Mouse (Mus musculus) midbrain, embryonic 11.5 days (tissue): ENCODE measurements around the gene Fermt1. TPM values are rescaled to one million over a fixed set of nuclear protein-coding genes. Genes with fewer than 3 reads are reported as not detected.
A peak's percentile ranks its signal among the peaks of the same experiment; 100 is the strongest.

Source experiments
- ATAC-seq: fragments of 200-750 bp; cut with Nextera tagmentation; 2 replicates; pipeline ENCODE4 v1.8.0; 2017; ENCODE audit warnings: moderate TSS enrichment, moderate library complexity; ENCODE audit not compliant: low FRiP score
- DNase-seq: peaks from one replicate; pipeline ENCODE4 v3.0.0; 2015; ENCODE audit warnings: low spot score; ENCODE audit errors: missing footprints
- H3K27ac ChIP-seq: fragments of 300-500 bp; sonication (generic); 2 replicates; pipeline ENCODE4 v1.5.1; 2014; ENCODE audit warnings: low read depth, low read length
- H3K27me3 ChIP-seq: fragments of 300-500 bp; sonication (generic); 2 replicates; pipeline ENCODE4 v1.6.1; 2014; ENCODE audit warnings: mild to moderate bottlenecking, low read length, moderate library complexity, mixed read lengths; ENCODE audit not compliant: control insufficient read depth, insufficient read depth
- H3K36me3 ChIP-seq: fragments of 300-500 bp; sonication (generic); 2 replicates; pipeline ENCODE4 v1.6.1; 2014; ENCODE audit warnings: mild to moderate bottlenecking, low read length, moderate library complexity, mixed read lengths; ENCODE audit not compliant: control insufficient read depth, insufficient read depth
- H3K4me1 ChIP-seq: fragments of 300-500 bp; sonication (generic); 2 replicates; pipeline ENCODE4 v1.6.1; 2014; ENCODE audit warnings: low read length; ENCODE audit not compliant: control insufficient read depth, insufficient read depth
- H3K4me2 ChIP-seq: fragments of 300-500 bp; sonication (generic); 2 replicates; pipeline ENCODE4 v1.6.1; 2014; ENCODE audit warnings: mild to moderate bottlenecking, moderate library complexity
- H3K4me3 ChIP-seq: fragments of 300-500 bp; sonication (generic); 2 replicates; pipeline ENCODE4 v1.5.1; 2014; ENCODE audit warnings: low read depth, low read length
- H3K9ac ChIP-seq: fragments of 300-500 bp; sonication (generic); 2 replicates; pipeline ENCODE4 v1.6.1; 2014; ENCODE audit warnings: low read length
- H3K9me3 ChIP-seq: fragments of 300-500 bp; sonication (generic); 2 replicates; pipeline ENCODE4 v1.6.1; 2016; ENCODE audit warnings: low read length; ENCODE audit not compliant: control insufficient read depth
- WGBS: fragments of 180-500 bp; shearing (Covaris S2); extraction: QIAGEN DNeasy Blood & Tissue Kit; methylation state at CpG from one replicate; pipeline ENCODE4 v1.1.7; 2014; 5-methylcytosine and 5-hydroxymethylcytosine counted together
- polyA plus RNA-seq: library from polyadenylated mRNA; unstranded; fragments of >200 nt; fragmentation: Nextera tagmentation; extraction: Ambion mirVana; gene quantifications from 2 replicates; pipeline ENCODE4 v1.2.1, GENCODE M21; 2014

Fermt1 gene
- polyA plus RNA-seq, 1 experiment from 2014 or later: 1.4 TPM

DNA sequence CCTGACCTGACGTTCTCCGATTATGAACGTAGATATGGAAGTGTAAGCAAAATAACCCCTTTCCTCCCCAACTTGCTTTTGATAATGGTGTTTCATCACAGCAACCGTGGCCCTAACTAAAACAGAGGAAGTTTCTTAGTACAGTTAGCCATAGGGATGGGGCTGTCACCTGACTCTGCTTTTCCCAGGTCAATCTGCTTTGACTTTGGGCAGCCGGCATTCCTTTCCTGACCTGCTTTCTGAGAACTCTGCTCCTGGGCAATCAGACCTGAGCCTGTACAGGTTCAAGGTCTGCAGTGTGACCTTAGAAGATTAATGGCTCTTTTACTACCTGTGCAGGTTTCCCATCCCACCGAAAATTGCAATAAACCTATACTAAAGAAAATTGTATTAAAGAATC, 1.3 kb upstream of the Fermt1 start:
- Histone ChIP-seq H3K9ac (no peak overlapping the region), H3K9me3 (no peaks in the 10 kb centered on the region), H3K27me3 (peaks cover 36% of the 10 kb centered on the region), H3K27ac (no peak overlapping the region), H3K4me2 (no peak overlapping the region), H3K4me3 (no peak overlapping the region), H3K36me3 (no peaks in the 10 kb centered on the region), H3K4me1 (peaks cover 7% of the 10 kb centered on the region)
- DNase-seq: no peak
- no peak for ATAC-seq
- WGBS: 77% methylated on average over 6 of the region's 6 CpGs

- peak overlapping the region; percentile 35 for H3K4me3 ChIP-seq
- no peaks in the 10 kb centered on the region for H3K36me3 ChIP-seq
- DNase-seq (peak; percentile 90), ATAC-seq (no peak; the same call in 1 of the 2 replicates)
- H3K9ac ChIP-seq: peak overlapping the region; percentile 44; the same call in 1 of the 2 replicates
- peaks cover 7% of the 10 kb centered on the region for H3K4me1 ChIP-seq
- peaks cover 36% of the 10 kb centered on the region for H3K27me3 ChIP-seq
- 7% methylated on average over 24 of the region's 24 CpGs for WGBS
- H3K4me2 ChIP-seq: peak overlapping the region; percentile 53
- no peaks in the 10 kb centered on the region for H3K9me3 ChIP-seq
- no peak overlapping the region for H3K27ac ChIP-seq
Observed at GRCm38 (mm10) chr2:132944711-132945325, 888 bp downstream of the Fermt1 start.

- ATAC-seq (no peak), DNase-seq (no peak)
- WGBS: 42% methylated on average over 13 of the region's 13 CpGs
- H3K4me3 ChIP-seq: no peak overlapping the region
- H3K4me2 ChIP-seq: no peak overlapping the region
- no peaks in the 10 kb centered on the region for H3K9me3 ChIP-seq
- no peak overlapping the region for H3K9ac ChIP-seq
- H3K4me1 ChIP-seq: peaks cover 7% of the 10 kb centered on the region
- H3K36me3 ChIP-seq: no peaks in the 10 kb centered on the region
- no peak overlapping the region for H3K27ac ChIP-seq
- peaks cover 36% of the 10 kb centered on the region for H3K27me3 ChIP-seq
Observed at GRCm38 (mm10) chr2:132943997-132944396, 1.7 kb downstream of the Fermt1 start.

- DNase-seq: no peak
- Histone ChIP-seq H3K4me3 (no peak overlapping the region), H3K27me3 (peaks cover 36% of the 10 kb centered on the region), H3K27ac (no peak overlapping the region), H3K9me3 (no peaks in the 10 kb centered on the region), H3K9ac (no peak overlapping the region), H3K4me1 (peaks cover 7% of the 10 kb centered on the region), H3K4me2 (no peak overlapping the region), H3K36me3 (no peaks in the 10 kb centered on the region)
- 58% methylated on average over 9 of the region's 9 CpGs for WGBS
- ATAC-seq: no peak
Observed at GRCm38 (mm10) chr2:132943596-132943995, 2.1 kb downstream of the Fermt1 start.

DNA sequence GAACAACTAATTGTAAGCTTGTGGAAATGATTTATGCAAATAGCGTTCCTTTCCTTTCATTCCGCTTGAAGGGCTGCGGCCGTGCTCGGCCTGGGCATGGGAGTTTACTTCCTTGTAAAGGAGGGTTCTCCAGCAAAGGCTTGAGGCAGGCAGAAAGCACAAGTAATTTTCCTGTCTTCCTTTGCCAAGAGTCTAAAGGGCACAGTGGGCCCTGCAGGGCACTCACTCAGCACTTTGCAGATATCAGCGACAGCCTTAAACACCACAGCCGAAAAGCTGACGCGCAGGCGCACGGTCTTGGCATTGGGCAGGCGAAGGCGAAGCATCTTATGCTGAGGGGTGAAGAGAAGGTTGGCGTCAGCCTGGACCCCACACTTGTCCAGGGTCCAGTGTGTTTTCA, 6.7 kb downstream of the Fermt1 start:
- ATAC-seq (no peak), DNase-seq (no peak)
- Histone ChIP-seq H3K4me1 (no peaks in the 10 kb centered on the region), H3K27me3 (peaks cover 8% of the 10 kb centered on the region), H3K9ac (no peak overlapping the region), H3K27ac (no peak overlapping the region), H3K4me3 (no peak overlapping the region), H3K4me2 (no peak overlapping the region), H3K9me3 (no peaks in the 10 kb centered on the region), H3K36me3 (no peaks in the 10 kb centered on the region)
- WGBS: 88% methylated on average over 14 of the region's 14 CpGs

GRCm38 (mm10) chr2:132936176-132936575, 9.5 kb downstream of the Fermt1 start:
- no peak overlapping the region for H3K4me3 ChIP-seq
- H3K27ac ChIP-seq: no peak overlapping the region
- 89% methylated on average over 4 of the region's 4 CpGs for WGBS
- H3K4me2 ChIP-seq: no peak overlapping the region
- H3K4me1 ChIP-seq: no peaks in the 10 kb centered on the region
- H3K9me3 ChIP-seq: no peaks in the 10 kb centered on the region
- no peaks in the 10 kb centered on the region for H3K36me3 ChIP-seq
- no peak overlapping the region for H3K9ac ChIP-seq
- DNase-seq: no peak
- no peaks in the 10 kb centered on the region for H3K27me3 ChIP-seq
- ATAC-seq: no peak

GRCm38 (mm10) chr2:132934711-132935110, 11.0 kb downstream of the Fermt1 start:
- ATAC-seq (no peak), DNase-seq (no peak)
- H3K4me1 ChIP-seq: no peaks in the 10 kb centered on the region
- H3K36me3 ChIP-seq: no peaks in the 10 kb centered on the region
- no peaks in the 10 kb centered on the region for H3K9me3 ChIP-seq
- H3K27me3 ChIP-seq: no peaks in the 10 kb centered on the region
- no peak overlapping the region for H3K4me2 ChIP-seq
- H3K27ac ChIP-seq: no peak overlapping the region
- 90% methylated on average over 4 of the region's 4 CpGs for WGBS
- H3K9ac ChIP-seq: no peak overlapping the region
- H3K4me3 ChIP-seq: no peak overlapping the region

DNA sequence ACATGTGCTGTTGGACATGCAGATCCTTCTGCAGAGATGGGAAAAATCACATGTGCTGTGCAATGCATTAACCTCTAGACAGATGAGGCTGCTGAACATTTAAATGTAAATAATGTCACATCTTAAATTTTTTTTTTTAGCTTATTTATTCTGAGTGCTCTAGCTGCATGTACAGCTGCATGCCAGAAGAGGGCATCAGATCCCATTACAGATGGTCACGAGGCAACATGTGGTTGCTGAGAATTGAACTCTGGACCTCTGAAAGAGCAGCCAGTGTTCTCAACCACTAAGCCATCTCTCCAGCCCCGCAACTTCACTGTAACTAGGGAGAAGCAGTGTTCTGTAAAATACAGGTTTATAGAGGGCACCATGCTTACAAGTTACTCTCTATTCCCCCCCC, 11.6 kb downstream of the Fermt1 start:
- Histone ChIP-seq H3K9ac (no peak overlapping the region), H3K4me2 (no peak overlapping the region), H3K4me1 (no peaks in the 10 kb centered on the region), H3K9me3 (no peaks in the 10 kb centered on the region), H3K27ac (no peak overlapping the region), H3K27me3 (no peaks in the 10 kb centered on the region), H3K4me3 (no peak overlapping the region), H3K36me3 (no peaks in the 10 kb centered on the region)
- DNase-seq (no peak), ATAC-seq (no peak)
- WGBS: 76% methylated on average over 2 of the region's 2 CpGs

GRCm38 (mm10) chr2:132928999-132929398, 16.7 kb downstream of the Fermt1 start:
- no peak for ATAC-seq
- H3K4me1 ChIP-seq: no peaks in the 10 kb centered on the region
- H3K9me3 ChIP-seq: no peaks in the 10 kb centered on the region
- no peak overlapping the region for H3K4me2 ChIP-seq
- H3K4me3 ChIP-seq: no peak overlapping the region
- H3K36me3 ChIP-seq: no peaks in the 10 kb centered on the region
- H3K27ac ChIP-seq: no peak overlapping the region
- H3K9ac ChIP-seq: no peak overlapping the region
- no peak for DNase-seq
- H3K27me3 ChIP-seq: no peaks in the 10 kb centered on the region
- WGBS: 93% methylated on average over 2 of the region's 2 CpGs
